Mouse (Mus musculus): ENCODE measurements at regions not wholly inside any gene's neighbourhood (a gene's known extent, or its start where the extent isn't known, plus 50 kb on each side); places are given as distances from the start of the nearest gene placed in this dataset.

DNA sequence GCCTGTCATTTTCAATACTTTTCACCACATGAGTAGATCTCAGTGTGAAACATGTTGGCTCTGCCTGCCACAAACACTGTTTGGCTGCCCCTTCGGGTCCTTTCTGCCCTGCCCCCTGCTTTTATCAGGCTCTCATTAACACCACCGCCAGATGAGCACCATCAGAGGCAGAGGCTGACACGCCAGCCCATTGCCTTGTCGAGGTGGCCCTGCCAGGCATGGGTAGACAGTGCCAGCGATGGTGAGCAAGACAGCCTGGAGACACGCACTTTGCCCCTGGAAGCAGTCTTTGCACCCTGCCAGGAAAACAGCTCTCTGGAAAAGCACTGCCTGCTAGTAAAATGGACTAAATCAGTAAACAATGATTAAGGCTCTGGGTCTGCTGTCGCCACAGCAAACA lies 158.2 kb downstream of the Gm10295 start:
- DNase-seq (ENCODE audit: low spot score) = no peak

DNA sequence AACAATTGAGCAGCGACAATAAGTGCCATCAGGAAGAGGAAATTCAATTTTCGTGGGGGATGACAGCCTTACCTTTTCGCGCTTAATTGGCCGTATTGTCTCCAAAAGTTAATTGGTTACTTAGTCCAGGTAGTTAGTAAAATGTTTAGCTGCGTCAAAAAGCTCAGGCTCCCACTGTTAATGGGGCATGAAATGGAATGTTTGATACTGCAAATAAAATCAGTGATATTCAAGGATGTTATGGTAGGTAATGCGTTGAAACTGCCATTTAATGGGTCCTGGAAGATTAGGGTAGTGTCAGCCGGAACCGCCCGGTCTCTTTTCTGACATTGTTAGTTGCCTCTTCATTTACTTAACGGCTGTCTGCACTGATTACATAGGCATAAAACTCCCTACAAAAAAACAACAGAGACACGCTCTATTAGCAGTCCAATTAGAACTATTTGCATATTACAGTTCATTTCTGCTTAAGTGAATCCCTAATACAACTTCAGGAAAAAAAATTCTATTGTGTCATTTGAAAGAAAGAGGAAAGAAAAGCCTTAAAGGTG lies 161.0 kb downstream of the Gm10295 start:
- no peak for DNase-seq (ENCODE audit: low spot score)

DNA sequence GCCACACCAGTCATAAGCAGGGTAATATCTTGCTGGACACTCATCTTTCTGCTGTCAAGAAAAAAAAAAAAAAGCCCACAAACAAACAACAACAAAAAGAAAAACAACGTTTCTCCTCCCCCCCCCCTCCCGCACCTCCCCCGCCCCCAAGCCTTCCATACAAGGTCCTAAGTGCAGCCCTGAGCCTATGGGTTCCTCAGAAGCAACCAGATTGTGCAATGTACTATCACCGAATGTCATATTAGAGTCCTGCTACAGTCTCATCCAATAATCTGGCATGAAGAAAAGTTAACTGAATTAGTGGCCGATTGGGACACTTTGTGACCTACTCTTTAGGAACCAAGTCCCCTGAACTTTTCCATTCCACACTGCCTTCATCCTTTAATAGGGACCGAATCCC lies 161.5 kb downstream of the Gm10295 start:
- no peak for DNase-seq (ENCODE audit: low spot score)

DNA sequence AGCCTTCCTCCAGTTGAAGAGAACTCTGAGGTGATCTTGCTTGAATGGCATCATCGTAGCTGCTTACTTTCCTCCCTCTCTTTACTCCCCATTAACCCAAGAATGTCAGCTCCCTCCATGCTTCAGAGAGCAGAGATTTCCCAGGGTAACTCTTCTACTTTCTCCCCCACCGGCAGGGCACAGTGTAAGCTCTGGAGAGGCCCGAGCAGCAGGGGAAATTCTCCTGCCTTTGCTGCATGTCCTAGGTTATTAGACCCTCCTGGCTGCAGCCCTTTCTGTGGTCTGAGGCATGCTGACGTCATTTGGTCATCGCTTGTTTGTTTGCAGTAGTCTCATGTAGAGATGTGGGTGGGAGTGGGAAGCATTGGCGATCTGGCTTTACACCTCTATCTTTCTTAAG lies 163.2 kb downstream of the Gm10295 start:
- no peak for DNase-seq (ENCODE audit: low spot score)

DNA sequence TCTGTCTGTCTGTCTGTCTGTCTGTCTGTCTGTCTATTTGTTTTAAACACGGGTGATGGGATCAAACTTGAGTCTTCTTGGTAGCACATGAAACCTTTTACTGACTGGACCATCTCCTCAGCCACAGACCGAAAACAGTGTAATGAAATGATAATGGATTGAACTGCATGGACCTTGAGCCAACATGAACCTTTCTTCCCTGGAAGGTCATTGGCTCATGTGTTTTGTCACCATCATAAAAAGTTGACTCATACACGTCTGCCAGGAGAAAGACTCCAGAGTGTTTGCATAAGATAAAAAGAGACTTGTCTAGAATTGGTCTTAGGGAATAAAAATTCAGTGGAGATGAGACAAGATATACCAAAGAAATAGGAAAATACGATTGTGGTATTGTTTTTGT lies 176.4 kb downstream of the Gm10295 start:
- DNase-seq (ENCODE audit: low spot score) = no peak

DNA sequence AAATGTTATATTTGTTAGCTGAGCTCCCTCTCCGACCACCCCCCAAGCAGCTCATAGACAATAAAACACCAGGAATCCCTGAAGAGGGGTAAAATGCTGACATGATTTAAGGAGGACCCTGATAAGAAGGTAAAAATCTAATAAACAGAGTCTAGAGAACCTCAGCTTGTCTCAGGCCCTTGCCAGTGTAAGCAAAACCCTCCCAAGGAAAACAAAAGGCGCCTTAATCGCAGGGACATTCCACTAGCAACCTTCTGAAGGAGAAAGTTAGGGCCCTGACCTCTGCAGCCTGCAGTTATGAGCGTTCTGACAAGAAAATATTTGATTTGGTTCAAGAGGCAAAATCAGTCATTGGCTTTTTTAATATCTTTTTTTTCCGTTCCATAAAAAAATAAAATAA lies 212.2 kb downstream of the Gm10295 start:
- no peak for DNase-seq (ENCODE audit: low spot score)

DNA sequence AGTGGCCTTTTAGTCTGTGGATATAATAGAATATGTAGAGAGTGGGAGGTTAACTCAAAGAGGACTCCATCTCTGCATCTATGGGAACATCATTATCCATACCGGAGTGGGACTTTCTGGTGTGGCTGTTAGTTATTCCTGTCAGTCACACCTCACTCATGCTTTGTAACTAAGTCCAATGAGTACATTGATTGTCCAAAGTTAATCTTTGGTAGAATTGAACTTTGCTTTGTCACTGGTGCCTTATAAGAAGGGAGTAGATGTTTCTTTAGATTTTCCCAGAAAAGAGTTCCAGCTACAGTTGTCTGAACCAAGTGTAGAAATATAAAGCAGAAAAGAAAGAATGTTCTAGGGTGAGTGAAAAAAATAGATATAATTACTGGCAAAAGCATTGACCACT lies 221.3 kb downstream of the Gm10295 start:
- DNase-seq (ENCODE audit: low spot score) = no peak

DNA sequence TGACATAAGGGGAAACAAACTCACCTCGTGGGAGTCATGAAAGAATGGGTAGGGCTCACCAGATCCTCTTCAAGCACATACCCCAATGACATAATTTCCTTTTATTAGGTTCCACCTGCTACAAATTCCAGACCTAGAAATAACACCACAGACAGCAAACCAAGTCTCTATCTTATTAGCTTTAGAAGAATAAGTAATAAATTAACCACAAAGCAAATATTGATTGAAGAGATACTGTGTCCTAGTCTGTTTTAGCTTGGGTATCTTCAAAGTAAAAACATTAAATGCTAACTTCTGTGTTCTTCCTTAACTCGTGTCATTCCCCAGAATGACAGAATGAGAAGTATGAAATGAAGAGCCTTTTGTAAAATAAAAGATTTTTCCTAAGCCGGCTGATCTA lies 222.4 kb downstream of the Gm10295 start:
- DNase-seq (ENCODE audit: low spot score) = no peak

DNA sequence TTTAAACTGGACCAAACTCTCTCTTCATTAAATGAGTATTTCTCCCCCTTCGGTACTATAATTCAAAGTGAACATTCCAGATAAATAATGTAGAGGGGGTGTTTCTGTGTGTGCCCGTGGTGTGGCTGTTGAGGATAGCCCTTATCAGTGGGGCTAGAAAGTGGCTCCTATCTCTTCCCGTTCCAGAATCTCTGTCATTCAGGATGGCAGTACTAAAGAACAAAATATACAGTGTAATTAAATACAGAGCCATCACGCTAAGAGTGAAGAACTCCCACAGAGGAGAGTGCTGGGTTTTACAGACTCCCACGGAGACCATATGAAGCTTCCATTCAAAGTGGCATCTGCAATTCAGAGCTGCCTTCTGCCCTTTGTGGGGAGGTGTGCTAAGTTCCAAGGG lies 229.8 kb downstream of the Gm10295 start:
- no peak for DNase-seq (ENCODE audit: low spot score)

DNA sequence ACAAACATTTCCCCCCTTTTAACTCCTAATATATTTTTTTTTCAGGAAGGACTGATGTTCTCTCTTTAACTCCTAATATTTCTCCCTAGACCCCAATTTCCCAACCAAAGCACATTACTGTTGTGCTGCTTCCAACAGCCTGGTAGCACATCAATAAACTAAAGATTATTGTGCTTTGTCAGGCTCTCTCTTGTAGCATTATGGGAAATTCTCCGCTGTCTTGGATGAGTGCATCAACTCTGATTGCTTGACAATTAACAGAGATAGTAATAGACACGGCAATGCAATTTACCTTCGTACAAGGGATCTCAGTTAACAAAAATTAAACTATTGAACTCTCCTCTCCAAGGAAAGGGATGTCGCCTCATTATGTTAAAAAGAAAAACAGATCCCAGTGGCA lies 230.3 kb downstream of the Gm10295 start:
- DNase-seq (ENCODE audit: low spot score) = no peak

DNA sequence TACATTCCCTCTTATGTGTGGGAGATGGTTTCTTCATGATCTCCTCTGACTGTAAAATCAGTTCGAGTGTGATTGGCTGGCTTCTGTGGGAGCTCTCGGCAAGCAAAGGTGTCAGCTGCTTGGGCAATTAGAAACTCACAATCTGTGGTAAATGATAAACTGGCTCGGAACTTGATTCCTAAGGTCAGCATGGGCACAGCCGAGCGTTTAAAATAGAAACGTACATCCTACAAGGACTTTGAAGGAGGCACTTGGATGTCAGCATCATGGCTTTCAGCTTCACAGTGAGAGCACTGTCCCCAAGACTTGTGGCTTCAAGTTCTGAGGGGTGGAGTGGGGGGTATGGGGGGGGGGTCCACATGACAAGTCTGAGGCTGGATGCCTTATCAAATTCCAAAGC lies 231.3 kb downstream of the Gm10295 start:
- no peak for DNase-seq (ENCODE audit: low spot score)

DNA sequence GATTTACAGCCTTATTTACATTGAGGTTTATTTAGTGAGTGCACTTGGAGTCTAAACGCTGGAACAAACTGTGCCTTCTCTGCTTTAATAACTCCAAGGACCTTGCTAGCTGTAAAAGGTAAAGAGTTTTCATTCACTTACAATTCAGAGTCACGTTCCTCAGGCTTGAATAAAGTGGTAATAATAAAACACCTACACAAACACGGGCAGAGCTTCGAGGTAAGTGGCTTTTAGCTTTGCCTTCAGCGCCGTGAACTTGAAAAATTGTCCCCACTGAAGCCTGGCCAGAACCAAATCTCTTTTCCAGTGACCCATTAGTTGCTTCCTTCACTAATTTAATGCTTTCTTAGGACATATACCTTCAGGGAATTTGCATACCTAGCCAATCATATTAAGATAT lies 244.2 kb downstream of the Gm10295 start:
- DNase-seq (ENCODE audit: low spot score) = no peak

DNA sequence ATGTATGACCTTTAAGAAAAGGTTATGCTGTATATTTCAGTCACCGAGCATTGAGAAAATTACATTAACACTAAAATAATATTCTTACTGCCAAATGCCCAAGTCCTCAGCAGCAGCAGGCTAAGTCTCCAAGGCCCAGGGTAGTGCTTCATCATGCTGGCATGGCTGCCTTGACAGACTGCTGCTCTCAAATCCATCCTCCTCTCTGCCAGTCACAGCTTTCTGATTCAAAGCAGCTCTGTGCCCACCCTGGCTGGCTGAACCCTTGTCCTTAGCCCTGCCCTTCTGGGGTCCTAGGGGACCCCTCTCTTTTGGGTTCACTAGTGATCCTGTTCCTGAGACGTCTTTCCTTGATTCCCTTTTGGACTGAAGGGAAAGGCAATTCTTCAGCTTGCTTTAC lies 251.0 kb downstream of the Gm10295 start:
- no peak for DNase-seq (ENCODE audit: low spot score)

DNA sequence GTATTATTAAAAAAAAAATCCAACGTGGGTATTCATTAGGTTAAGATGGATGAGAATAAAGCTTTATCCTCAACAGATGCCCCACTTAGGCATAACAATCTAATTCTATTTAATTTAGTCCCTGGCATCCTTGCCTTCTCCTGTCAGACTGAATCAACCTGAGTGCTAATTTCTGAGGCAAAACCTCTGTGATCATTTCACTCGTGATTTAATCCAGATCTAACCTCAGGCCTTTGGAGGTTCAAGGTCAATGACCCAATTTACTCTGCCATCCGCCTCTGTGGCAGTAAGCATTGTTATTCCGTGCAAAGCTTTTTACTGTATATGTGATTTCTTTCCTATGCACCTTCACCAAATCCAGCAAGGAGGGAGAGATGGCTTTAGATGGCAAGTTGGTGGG lies 253.0 kb downstream of the Gm10295 start:
- no peak for DNase-seq (ENCODE audit: low spot score)

DNA sequence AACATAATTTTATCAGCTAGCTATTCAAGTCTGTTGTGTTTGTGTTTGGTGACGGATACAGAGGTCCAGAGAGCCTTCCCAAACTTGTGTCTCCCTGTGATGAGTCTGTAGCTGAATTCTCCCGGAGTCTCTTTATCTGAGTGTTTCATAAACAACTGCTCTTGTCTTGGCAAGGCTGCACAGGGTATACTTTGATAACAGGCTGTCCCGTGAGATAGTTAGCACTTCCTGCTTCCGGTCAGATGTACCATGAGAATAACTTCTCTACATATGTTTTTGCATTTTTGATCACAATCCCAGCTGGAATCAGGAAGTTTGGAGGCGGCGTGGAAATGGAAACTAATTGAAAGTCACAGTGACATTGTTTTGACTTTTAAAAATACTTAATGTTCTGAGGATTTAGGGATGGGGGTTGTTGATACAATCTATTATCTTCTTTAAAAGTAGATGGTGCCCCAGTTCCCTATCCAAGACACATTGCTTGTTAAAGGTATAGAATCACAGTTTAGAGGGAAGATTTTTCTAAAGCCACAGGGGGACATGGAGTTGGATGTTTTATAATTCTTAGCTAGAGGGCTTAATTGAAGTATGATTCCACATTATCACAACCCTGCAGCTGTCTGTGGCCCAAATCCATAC lies 257.9 kb downstream of the Gm10295 start:
- peak; percentile 20 for DNase-seq (ENCODE audit: low spot score)

DNA sequence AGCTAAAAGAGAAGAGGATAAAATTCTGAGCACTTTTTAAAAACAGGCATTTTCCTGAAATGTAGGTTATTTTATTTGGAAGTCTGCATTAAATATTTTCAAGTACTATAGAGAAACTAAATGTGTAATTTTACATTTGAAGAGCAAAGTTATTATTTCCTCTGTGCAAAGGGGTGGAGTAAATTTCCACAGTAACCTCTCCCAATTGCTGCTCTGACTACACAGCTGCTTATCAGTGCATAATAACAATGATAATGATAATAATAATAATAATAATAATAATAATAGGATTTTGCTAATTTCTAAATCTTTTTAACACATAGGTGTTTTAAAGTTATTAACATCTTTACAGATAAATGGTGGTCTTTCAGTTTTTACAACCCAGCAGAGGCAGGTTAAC lies 258.5 kb downstream of the Gm10295 start:
- no peak for DNase-seq (ENCODE audit: low spot score)

DNA sequence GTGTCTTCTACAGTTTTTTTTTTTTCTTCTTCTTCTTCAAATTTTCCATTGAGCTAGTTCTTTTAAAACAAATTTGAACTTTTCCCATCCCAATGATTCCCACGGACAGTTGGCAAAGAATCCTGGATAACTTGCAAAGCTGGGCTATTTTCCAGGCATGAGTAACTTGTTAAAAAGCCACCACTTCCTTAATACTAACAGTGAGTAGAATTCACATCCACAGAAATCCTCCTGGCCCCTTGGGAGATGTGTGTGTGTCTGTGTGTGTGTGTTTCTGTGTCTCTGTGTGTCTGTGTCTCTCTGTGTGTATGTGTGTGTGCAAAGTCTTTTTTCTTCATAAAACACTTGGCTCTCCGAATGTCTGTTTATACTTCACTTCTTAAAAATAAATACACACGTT lies 259.0 kb downstream of the Gm10295 start:
- DNase-seq (ENCODE audit: low spot score) = no peak

DNA sequence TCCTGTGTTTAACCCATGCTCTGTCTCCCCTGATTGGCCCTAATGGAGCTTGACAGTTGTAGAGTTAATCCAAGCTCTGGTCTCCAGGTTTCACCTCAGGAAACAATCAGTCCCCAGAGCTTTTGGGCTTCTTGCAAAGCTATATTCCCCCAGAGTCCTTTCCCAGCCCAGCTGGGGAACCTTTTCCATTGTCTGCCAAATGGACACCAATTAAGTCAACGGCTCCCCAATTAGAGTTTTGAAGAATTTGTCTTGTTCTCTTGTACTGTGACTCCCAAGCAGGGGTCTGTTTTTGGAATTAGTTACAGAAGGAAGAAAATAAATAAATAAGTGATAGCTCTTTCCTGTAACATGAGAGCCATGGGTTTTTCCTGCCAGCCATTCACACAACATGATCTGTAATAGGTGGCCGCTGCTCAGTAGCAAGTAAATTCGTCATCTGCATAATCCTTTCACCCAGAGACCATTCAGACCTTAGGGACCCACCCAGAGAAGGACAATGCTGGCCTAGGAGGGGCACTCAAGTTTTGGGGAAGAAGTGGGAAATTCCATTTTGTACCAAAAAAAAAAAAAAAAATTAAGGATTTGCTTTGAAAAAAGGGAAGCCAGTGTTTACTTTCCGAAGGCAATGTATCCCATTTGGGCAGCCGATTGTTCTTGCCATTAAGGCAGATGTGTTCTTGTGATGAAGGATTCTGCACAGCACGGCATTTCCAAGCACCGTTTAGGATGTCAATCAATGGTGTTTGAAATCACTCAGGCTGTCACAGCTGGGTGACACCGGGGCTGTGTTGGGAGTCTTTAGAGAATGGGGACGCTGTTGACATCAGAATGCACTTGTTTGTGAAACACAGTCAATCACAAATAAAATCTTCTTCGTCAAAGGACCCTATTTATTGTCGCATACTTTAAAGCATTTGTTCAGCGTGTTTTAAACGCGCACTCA lies 286.6 kb downstream of the Gm10295 start:
- no peak for DNase-seq (ENCODE audit: low spot score)

DNA sequence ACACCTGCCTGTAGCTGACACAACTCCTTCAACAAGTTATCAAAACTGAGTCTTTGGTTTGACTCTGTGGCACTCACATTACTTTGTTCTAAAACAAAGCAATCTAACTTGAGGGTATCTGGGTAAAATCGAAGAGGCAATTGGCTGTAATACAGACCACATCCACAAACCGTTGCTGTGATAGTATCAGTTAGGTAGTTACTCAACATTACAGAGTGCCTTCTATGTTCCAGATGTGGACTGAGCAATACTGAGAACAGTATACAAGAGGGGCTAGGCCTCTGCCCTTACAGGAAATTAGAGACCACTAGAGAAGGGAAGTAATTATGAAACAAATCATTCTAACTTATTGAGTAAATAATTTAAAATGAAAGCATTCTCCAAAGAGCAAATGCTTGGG lies 300.5 kb downstream of the Gm10295 start:
- no peak for DNase-seq (ENCODE audit: low spot score)

DNA sequence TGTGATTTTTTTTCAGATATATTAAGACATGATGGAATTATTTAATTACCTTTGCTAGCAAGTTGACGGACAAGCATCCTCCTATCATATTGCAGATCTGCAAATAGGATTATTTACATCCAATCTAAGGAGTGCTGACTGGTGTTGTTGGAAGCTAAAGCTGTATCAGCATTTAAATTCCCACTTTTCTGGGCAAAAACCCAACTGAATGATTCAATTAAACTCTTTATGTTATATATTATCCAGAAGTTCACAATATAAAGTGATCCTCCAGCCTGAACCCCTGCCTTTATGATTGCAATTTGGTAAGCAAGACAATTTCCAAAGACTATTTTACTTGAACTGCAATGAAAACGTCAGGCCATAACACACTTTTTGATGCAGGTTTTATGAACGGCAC lies 304.1 kb downstream of the Gm10295 start:
- DNase-seq (ENCODE audit: low spot score) = no peak

DNA sequence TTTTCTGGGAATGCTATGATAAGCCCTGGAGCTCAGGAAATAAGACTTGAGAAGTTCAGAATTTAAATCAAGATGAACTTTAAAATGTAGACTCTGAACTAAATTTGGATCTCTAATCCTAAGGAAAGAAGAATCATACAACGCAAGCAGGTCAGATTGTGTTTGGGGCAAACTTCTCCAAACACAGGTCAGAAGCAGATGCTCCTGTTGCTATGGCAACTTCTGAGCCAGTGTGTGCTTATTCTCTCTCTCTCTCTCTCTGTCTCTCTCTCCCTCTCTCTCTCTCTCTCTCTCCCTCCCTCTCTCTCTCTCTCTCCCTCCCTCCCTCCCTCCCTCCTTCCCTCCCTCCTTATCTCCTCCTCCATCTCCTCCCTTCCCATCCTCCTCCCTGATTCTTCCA lies 304.7 kb downstream of the Gm10295 start:
- no peak for DNase-seq (ENCODE audit: low spot score)

DNA sequence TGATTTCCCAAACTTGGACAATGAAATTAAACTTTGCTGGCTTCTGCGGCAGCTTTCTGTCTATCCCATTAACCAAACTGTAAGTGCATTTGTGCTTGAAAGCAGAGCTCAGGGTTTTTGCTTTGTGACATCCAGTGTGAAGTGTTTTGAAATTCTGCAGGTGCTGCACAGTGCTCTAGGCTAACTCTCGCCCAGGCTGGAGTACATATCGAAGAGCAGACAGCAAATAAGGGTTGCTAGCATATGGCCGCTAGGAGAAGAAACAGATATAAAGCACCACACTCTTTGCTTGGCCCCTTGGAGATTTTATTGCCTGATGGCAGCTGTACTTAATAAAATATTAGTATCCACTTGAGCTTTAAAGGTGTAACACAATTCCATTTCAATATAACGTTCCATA lies 307.5 kb downstream of the Gm10295 start:
- DNase-seq (ENCODE audit: low spot score) = no peak

DNA sequence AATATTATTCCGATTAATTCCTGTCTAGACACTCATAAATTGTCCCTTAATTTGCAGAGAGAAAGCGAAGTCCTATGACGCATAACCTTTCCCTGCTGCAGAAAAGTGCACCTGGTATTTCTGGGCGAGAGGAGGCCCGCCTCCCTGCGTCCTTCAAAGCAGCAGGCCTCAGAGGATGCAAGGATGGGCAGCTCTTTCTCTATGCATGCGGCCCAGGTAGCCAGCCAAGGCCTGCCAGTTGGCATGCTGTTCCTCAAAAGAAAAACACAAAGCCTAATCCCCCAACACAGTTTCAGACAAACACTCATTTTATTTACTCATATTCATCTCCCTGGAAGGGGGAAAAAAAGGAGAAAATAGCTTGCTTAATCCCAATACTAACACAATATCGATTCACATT lies 308.2 kb downstream of the Gm10295 start:
- no peak for DNase-seq (ENCODE audit: low spot score)
